Mouse (Mus musculus): Measurements from ENCODE around the gene Scaf8.

Scaf8 gene

GRCm38 (mm10) chr17:3207529-3208240 lies 92.9 kb downstream of the Scaf8 start:
- no peak for DNase-seq (ENCODE audit: low spot score)

- no peak for DNase-seq (ENCODE audit: low spot score)
Measured at GRCm38 (mm10) chr17:3208471-3208870, 93.7 kb downstream of the Scaf8 start.

GRCm38 (mm10) chr17:3209581-3209980 lies 94.8 kb downstream of the Scaf8 start:
- no peak for DNase-seq (ENCODE audit: low spot score)

- no peak for DNase-seq (ENCODE audit: low spot score)
Measured at GRCm38 (mm10) chr17:3210134-3210533, 95.4 kb downstream of the Scaf8 start.

- no peak for DNase-seq (ENCODE audit: low spot score)
Measured at GRCm38 (mm10) chr17:3212105-3212504, 97.3 kb downstream of the Scaf8 start.

- no peak for DNase-seq (ENCODE audit: low spot score)
Measured at GRCm38 (mm10) chr17:3212886-3213285, 98.1 kb downstream of the Scaf8 start.

GRCm38 (mm10) chr17:3214852-3215251 lies 100.1 kb downstream of the Scaf8 start:
- DNase-seq (ENCODE audit: low spot score) = no peak

GRCm38 (mm10) chr17:3217023-3217422 lies 102.3 kb downstream of the Scaf8 start:
- no peak for DNase-seq (ENCODE audit: low spot score)

- DNase-seq (ENCODE audit: low spot score) = no peak
Measured at GRCm38 (mm10) chr17:3218364-3218763, 103.6 kb downstream of the Scaf8 start.

- DNase-seq (ENCODE audit: low spot score) = no peak
Measured at GRCm38 (mm10) chr17:3218916-3219315, 104.1 kb downstream of the Scaf8 start.

GRCm38 (mm10) chr17:3220201-3220600 lies 105.4 kb downstream of the Scaf8 start:
- no peak for DNase-seq (ENCODE audit: low spot score)

- DNase-seq (ENCODE audit: low spot score) = no peak
Measured at GRCm38 (mm10) chr17:3223071-3223470, 108.3 kb downstream of the Scaf8 start.

GRCm38 (mm10) chr17:3223721-3224120 lies 108.9 kb downstream of the Scaf8 start:
- no peak for DNase-seq (ENCODE audit: low spot score)

GRCm38 (mm10) chr17:3224383-3225106 lies 109.8 kb downstream of the Scaf8 start:
- DNase-seq (ENCODE audit: low spot score) = peak; percentile 89

GRCm38 (mm10) chr17:3230231-3231000 lies 115.6 kb downstream of the Scaf8 start:
- DNase-seq (ENCODE audit: low spot score) = no peak

GRCm38 (mm10) chr17:3232626-3233025 lies 117.9 kb downstream of the Scaf8 start:
- DNase-seq (ENCODE audit: low spot score) = no peak

- no peak for DNase-seq (ENCODE audit: low spot score)
Measured at GRCm38 (mm10) chr17:3243672-3244071, 128.9 kb downstream of the Scaf8 start.

- DNase-seq (ENCODE audit: low spot score) = no peak
Measured at GRCm38 (mm10) chr17:3244881-3245739, 130.3 kb downstream of the Scaf8 start.

- no peak for DNase-seq (ENCODE audit: low spot score)
Measured at GRCm38 (mm10) chr17:3246665-3247370, 132.0 kb downstream of the Scaf8 start.

All from ovary, postnatal 10 days (tissue).